Mouse (Mus musculus) gastrocnemius, adult 2 months (tissue): ENCODE measurements around the gene Olfr91. TPM values are rescaled to one million over a fixed set of nuclear protein-coding genes. Genes with fewer than 3 reads are reported as not detected.

Source experiments
- DNase-seq: peaks from one replicate; pipeline ENCODE4 v3.0.0; 2022
- H3K27ac ChIP-seq: fragments of 200-600 bp; 2 replicates; pipeline ENCODE4 v1.8.1; 2022; ENCODE audit warnings: mild to moderate bottlenecking
- H3K4me3 ChIP-seq: fragments of 200-600 bp; 2 replicates; pipeline ENCODE4 v1.8.1; 2022; ENCODE audit warnings: mild to moderate bottlenecking, moderate library complexity
- CTCF ChIP-seq: fragments of 200-600 bp; IDR thresholded peaks from 2 replicates; pipeline ENCODE4 v1.8.1; 2022; ENCODE audit warnings: antibody characterized with exemption, mild to moderate bottlenecking, moderate library complexity
- intact Hi-C: fragments of 180-260 bp; cut with DNase I; formaldehyde crosslinking; loops from one replicate; pipeline ENCODE4 v1.15.1; 2025
- total RNA-seq, 2 experiments: library from RNA; stranded (reverse); gene quantifications; 2 replicates each; pipeline ENCODE4 v1.2.3; 2021

Olfr91 gene
- total RNA-seq, 2 experiments from 2014 or later, result not detected

DNA sequence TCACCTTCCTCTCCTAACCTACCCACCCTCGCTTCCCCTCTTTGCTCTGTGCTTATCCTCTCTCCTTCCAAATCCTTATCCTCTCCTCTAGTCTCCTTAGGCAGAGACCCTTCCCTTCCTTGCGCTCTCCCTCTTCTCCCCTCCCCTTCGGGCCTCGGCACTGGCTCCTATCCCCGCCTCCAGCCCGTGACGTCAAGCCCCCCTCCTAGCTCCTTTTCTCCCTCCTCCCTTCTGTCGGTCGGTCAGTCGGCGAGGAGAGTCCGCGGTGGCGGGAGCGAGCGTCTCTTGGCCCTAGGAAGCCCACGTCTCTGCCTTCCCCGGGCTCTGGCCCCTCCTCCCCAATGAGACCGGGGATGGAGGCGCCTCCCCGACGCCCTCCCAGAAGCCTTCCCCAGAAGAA lies 47.7 kb downstream of the Olfr91 start:
- intact Hi-C loops, result loop anchor here (5.0 kb wide), 1 partner anchor 88 kb away; no protein-coding TSS in a partner anchor
- peak; percentile 86 for DNase-seq
- Histone ChIP-seq H3K27ac (peak overlapping the region; percentile 72), H3K4me3 (peak overlapping the region; percentile 78)
- TF ChIP-seq CTCF, result no peak

DNA sequence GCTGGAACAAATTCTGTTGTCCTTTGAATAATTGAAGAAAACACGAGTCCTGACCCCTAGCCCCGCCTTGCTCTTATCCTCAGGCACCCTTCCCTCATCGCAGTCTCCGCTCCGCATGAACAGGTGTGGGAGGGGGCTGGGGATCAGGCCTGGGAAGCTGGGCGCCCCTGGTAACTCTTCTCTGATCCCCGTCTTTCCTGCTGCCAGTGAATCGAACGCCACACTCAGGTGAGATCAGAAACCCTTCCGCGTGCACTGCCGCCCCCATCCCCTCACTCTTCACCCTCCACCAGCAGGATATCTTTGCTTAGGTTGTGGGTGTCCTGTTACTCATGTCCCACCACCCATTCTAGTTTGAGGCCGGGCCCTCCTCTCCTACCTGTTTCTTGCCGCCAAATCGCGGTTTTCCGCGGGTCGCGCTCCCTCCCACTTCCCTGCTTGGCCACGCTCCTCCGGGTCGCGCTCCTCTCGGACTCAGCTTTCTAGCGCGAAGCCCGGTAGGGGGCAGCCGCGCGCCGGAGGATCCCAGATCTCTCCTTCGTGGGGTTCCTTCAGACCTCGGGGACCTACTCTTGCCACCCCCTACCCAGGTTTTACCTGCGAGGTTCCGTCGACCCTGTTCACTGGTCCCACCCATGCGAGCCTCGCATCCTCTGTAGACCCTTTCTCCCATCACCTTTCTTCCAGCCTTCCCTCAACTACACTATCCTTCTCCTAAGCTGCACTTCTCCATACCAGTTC lies 48.3 kb downstream of the Olfr91 start:
- Histone ChIP-seq H3K4me3 (peak overlapping the region; percentile 78), H3K27ac (peak overlapping the region; percentile 72)
- peak; percentile 80 for DNase-seq
- TF ChIP-seq CTCF, result peak; percentile 74
- intact Hi-C loops, result loop anchor here (5.0 kb wide), 2 partner anchors 87 to 132 kb away; no protein-coding TSS in a partner anchor

DNA sequence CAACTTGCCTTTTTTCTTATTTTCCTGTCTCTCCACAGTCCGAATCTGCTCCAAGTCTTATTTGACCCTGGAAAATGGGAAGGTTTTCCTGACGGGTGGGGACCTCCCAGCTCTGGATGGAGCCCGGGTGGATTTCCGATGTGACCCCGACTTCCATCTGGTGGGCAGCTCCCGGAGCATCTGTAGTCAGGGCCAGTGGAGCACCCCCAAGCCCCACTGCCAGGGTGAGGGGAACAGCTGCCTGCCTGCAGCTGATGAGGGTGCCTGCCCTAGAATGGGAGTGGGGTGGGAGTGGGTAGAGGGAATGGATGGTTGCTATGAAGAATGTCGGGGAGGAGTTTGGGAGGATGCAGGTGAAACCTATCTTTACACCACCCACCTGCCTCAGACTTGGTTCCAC lies 49.7 kb downstream of the Olfr91 start:
- intact Hi-C loops, result loop anchor here (5.0 kb wide), 1 partner anchor 131 kb away; no protein-coding TSS in a partner anchor
- DNase-seq, result no peak
- TF ChIP-seq CTCF, result no peak
- H3K4me3 ChIP-seq, result no peak overlapping the region
- H3K27ac ChIP-seq, result no peak overlapping the region

DNA sequence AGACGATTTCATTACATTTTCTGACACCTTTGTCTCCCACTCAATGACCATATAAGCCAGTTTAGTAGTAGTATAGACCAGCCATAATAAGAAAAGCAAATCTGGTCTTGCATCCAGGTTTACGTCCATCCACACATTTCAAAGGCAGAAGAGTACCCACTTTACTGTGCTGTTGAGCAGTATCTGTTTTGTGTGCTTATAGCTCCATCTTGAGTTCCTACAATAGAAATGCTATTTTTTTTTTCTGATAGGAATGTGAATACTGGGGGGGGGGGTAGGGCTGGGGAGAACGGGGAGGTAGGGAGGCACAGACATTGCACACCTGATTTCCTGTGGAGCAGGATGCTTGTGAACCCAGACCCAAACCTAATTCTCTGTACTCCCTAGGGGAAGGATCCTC lies 50.1 kb downstream of the Olfr91 start:
- intact Hi-C loops, result loop anchor here (5.0 kb wide), 1 partner anchor 131 kb away; no protein-coding TSS in a partner anchor
- TF ChIP-seq CTCF, result peak; percentile 36
- no peak overlapping the region for H3K27ac ChIP-seq
- H3K4me3 ChIP-seq, result no peak overlapping the region
- no peak for DNase-seq

DNA sequence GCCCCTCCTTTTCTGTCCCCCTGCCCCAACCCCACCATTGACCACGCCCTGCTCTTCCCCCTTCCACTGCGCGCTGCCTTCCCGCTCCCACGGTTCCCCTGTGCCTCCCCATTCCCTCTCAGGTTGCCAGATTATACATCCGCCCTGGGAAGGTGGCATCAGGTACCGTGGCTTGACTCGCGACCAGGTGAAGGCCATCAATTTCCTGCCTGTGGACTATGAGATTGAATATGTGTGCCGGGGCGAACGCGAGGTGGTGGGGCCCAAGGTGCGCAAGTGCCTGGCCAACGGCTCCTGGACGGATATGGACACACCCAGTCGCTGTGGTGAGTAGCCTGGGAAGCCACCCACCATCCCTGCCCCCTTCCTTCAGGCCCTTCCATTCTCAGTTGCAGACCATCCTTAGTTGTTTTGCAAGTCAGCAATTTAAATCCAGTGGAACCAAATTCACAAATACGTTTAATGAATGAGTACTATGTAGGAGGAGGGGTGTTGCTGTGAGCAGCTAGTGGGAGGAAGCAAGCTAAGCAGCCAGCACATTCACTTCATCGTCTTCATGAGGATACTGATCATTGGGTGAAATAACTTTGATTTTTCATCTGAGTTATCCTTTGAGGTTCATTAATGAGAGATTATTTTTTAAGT lies 50.6 kb downstream of the Olfr91 start:
- intact Hi-C loops, result loop anchor here (5.0 kb wide), 1 partner anchor 130 kb away; no protein-coding TSS in a partner anchor

DNA sequence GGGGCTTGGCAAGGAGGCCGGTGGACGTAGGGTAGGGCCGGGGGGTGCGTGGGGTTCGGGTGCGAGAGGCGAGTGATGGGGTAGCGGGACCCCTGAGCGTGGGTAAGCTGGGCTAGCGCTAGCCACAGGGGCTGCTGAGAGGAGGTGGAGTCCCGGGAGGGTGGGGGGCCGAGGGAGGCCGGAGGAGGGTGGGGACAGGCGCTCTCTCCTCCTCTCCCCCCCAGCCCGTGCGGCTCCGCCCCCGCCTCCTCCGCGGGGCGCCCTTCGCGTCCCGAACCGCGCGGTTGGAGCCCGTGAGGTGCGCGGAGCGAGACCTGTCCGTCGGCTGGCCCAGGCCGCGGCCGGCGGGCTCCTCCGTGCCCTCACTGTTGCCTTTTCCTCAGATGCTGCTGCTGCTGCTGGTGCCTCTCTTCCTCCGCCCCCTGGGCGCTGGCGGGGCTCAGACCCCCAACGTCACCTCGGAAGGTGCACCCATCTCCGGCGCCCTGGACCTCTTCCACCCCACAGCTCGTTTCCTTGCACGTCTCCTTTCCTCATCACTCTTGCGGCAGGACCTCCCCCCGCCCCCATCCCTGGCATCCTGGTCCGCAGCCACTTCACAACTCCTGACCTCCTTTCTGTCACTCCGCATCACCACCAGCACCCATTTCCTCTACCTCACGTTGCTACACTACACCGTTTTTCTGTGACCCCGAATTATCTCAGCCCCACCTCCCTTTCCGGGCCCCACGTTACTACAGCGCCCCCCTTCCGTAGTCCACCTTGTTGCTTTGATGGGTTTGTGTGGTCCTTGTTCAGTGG lies 51.6 kb downstream of the Olfr91 start:
- no peak for TF ChIP-seq CTCF
- H3K4me3 ChIP-seq, result peak overlapping the region; percentile 93
- peak; percentile 71 for DNase-seq
- H3K27ac ChIP-seq, result peak overlapping the region; percentile 86
- intact Hi-C loops, result loop anchor here (5.0 kb wide), 1 partner anchor 129 kb away; no protein-coding TSS in a partner anchor

More for the DNA sequence above, 50.6 kb downstream of the Olfr91 start:
- no peak for DNase-seq
- Histone ChIP-seq H3K4me3 (no peak overlapping the region), H3K27ac (no peak overlapping the region)
- no peak for TF ChIP-seq CTCF

DNA sequence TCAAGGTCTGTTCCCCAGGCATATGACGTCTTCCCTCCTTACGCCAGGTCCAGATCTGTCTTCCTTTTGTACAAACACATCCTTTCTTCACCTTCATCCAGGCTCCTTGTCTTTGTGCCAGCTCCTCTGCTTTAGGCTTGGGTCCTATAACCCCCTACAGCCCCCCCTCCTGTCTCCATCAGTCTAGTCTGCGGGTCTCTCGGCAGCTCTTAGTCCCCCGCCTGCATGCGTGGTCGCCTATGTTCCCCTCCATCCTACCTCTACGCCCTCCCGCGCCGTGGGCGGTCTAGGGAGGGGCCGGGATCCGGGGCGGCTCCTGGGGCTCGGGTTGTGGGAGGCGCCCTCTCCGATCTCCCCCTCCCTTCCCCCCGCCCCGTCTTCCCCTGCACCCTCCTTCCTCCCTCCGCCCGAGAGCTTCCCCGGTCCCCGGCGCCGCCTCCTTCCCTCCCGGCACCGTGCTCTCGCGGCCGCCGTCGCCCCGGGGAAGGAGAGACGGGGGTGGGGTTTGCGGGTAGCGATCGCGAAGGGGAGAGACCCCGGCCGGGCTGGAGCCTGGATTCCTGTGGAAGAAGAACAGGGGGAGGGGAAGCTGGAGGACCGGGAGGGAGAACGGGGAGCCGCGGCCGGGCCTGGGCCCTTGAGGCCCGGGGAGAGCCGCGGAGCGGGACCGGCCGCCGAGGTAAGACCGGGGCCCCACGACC lies 52.3 kb downstream of the Olfr91 start, which contains the start of gene Gabbr1:
Gabbr1 (plus strand) TSS at position 356 of the 701 bp plus-strand sequence.
- peak within 1 kb of the TSS; percentile 86 for H3K27ac ChIP-seq
- H3K4me3 ChIP-seq, result peak within 1 kb of the TSS; percentile 93
- intact Hi-C loops, result loop anchor here (5.0 kb wide), 1 partner anchor 128 kb away; no protein-coding TSS in a partner anchor
- TF ChIP-seq CTCF, result no peak
- DNase-seq, result peak; percentile 88

DNA sequence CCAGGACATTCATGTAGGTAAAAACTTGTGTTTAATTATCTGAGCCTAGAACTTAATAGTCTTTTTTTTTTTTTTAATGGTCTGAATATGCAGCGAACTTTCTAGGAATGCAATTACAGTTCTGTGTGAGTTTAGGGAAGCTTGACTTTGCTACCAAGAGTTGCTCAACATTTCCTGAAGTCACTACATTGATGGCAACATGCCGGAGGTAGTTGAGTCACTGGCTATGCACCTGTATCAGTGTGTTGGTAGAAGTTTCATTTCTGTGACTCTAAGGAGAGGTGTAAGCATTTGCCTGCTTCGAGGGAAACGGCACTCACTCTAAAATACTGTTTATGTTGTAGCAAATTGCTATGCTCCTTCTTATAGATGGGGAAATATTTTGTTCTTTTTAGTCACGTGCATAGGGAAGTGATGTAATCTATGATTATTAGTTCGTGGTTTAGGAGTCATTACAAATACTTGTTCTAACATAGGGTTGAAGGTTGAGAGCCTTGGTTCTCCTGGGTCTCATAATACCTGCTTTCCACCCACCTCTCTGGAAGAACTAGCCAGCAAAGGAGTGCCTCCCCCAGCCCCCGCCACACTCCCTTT lies 53.3 kb downstream of the Olfr91 start:
- 0 out of 2 replicates have a peak overlapping the region, but pooled peaks have one; percentile 86 for H3K27ac ChIP-seq
- no peak for TF ChIP-seq CTCF
- peak overlapping the region; percentile 93 for H3K4me3 ChIP-seq
- DNase-seq, result no peak
- intact Hi-C loops, result loop anchor here (5.0 kb wide), 1 partner anchor 127 kb away; no protein-coding TSS in a partner anchor

Other genes starting within 250 kb of the Olfr91 start
- not detected for gene Trim15, start 231.1 kb downstream of the Olfr91 start, total RNA-seq
- not detected for gene Trim10, start 228.7 kb downstream of the Olfr91 start, total RNA-seq
- gene Trim40, start 208.2 kb downstream of the Olfr91 start, total RNA-seq, result not detected
- gene Trim31, start 200.2 kb downstream of the Olfr91 start, total RNA-seq, result not detected
- under 1 TPM; 0.14 to 0.33 TPM for gene Rnf39, start 155.4 kb downstream of the Olfr91 start, total RNA-seq
- 10 to 100 TPM; 52.2 to 57.7 TPM for gene Ppp1r11, start 146.5 kb downstream of the Olfr91 start, total RNA-seq
- 10 to 100 TPM; 17.7 to 23.6 TPM for gene Znrd1, start 139.7 kb downstream of the Olfr91 start, total RNA-seq
- 10 to 100 TPM; 18.2 to 22.4 TPM for gene Znrd1as, start 139.7 kb downstream of the Olfr91 start, total RNA-seq
- gene 2410137M14Rik, start 117.0 kb downstream of the Olfr91 start, total RNA-seq, result under 1 TPM in 1 of 2 experiments, not detected in 1; 0.45 TPM
- gene H2-M5, start 108.7 kb downstream of the Olfr91 start, total RNA-seq, result under 1 TPM in 1 of 2 experiments, not detected in 1; 0.10 TPM
- 1 to 10 TPM in 1 of 2 experiments, under 1 TPM in 1; 0.23 to 1.3 TPM for gene Zfp57, start 97.1 kb downstream of the Olfr91 start, total RNA-seq
- gene Mog, start 74.9 kb downstream of the Olfr91 start, total RNA-seq, result not detected
- gene Gabbr1, start 52.3 kb downstream of the Olfr91 start, total RNA-seq, result 1 to 10 TPM; 8.5 to 9.1 TPM
- gene Olfr90, start 9.8 kb downstream of the Olfr91 start, total RNA-seq, result not detected
- not detected for gene Olfr92, start 21.8 kb upstream of the Olfr91 start, total RNA-seq
- not detected for gene Olfr93, start 63.2 kb upstream of the Olfr91 start, total RNA-seq
- gene Ubd, start 95.6 kb upstream of the Olfr91 start, total RNA-seq, result not detected
- not detected for gene Olfr94, start 102.7 kb upstream of the Olfr91 start, total RNA-seq
- gene Olfr95, start 114.8 kb upstream of the Olfr91 start, total RNA-seq, result not detected
- not detected for gene Olfr96, start 121.9 kb upstream of the Olfr91 start, total RNA-seq
- gene Olfr97, start 139.1 kb upstream of the Olfr91 start, total RNA-seq, result not detected
- gene Olfr98, start 165.5 kb upstream of the Olfr91 start, total RNA-seq, result not detected
- 1 to 10 TPM in 1 of 2 experiments, under 1 TPM in 1; 0.77 to 1.6 TPM for gene H2-M3, start 171.9 kb upstream of the Olfr91 start, total RNA-seq
- gene Olfr99, start 185.2 kb upstream of the Olfr91 start, total RNA-seq, result not detected
- gene Olfr101, start 206.0 kb upstream of the Olfr91 start, total RNA-seq, result not detected
- gene Olfr102, start 218.8 kb upstream of the Olfr91 start, total RNA-seq, result not detected
- gene Olfr103, start 241.4 kb upstream of the Olfr91 start, total RNA-seq, result not detected